8 mouse cellular contexts compared by ENCODE assay signal in genomic region chr7:100493117-100493483, GRCm38 (mm10). TPM values are rescaled to one million over a fixed set of nuclear protein-coding genes. Genes with fewer than 3 reads are reported as not detected.
A peak's percentile ranks its signal among the peaks of the same experiment; 100 is the strongest.
DNase-seq lines count a peak whose midpoint lies in the region; ATAC-seq and TF ChIP-seq lines count a peak whose summit lies in the region.

Gene Ucp2 (plus strand): TSS chr7:100493337.

- TF ChIP-seq POLR2A in myocyte (IDR thresholded peaks at IDR 0.05; ENCODE audit: insufficient read length, low read depth): peak; percentile 95

- peak; percentile 71 for ATAC-seq in heart, embryonic 15.5 days (replicated peaks; ENCODE audit: insufficient number of reproducible peaks, insufficient read depth, low FRiP score, low read depth)
- peak; percentile 86 for ATAC-seq in liver, embryonic 12.5 days
- ATAC-seq in stomach, embryonic 14.5 days (ENCODE audit: insufficient number of reproducible peaks, insufficient read depth, low FRiP score, low read depth): peak; percentile 74

- H3K27ac ChIP-seq in heart, embryonic 15.5 days: peak within 1 kb of the TSS; percentile 77
- H3K27ac ChIP-seq in liver, embryonic 12.5 days: peak within 1 kb of the TSS; percentile 91
- H3K27ac ChIP-seq in stomach, embryonic 14.5 days (ENCODE audit: low read length): peak within 1 kb of the TSS; percentile 71

- peak within 1 kb of the TSS; percentile 68 for H3K4me3 ChIP-seq in erythroblast, embryonic 14.5 days (replicated peaks)
- H3K4me3 ChIP-seq in heart, embryonic 15.5 days: peak within 1 kb of the TSS; percentile 54
- peak within 1 kb of the TSS; percentile 82 for H3K4me3 ChIP-seq in liver, embryonic 12.5 days
- peak within 1 kb of the TSS; percentile 38 for H3K4me3 ChIP-seq in myocyte
- H3K4me3 ChIP-seq in stomach, embryonic 14.5 days (ENCODE audit: low read depth, low read length): peak within 1 kb of the TSS; percentile 52

- 2% methylated on average over 27 of the region's 27 CpGs for WGBS in heart, embryonic 15.5 days
- under 1% methylated on average over 27 of the region's 27 CpGs for WGBS in liver, embryonic 12.5 days (ENCODE audit: insufficient replicate concordance)
- WGBS in stomach, embryonic 14.5 days: under 1% methylated on average over 27 of the region's 27 CpGs

- peak within 1 kb of the TSS; percentile 38 for H3ac ChIP-seq in myocyte (ENCODE audit: control insufficient read depth, insufficient read length)

- peaks cover 63% of the 10 kb centered on the region for H3K4me1 ChIP-seq in erythroblast, embryonic 14.5 days (ENCODE audit: control insufficient read depth)
- H3K4me1 ChIP-seq in heart, embryonic 15.5 days (replicated peaks): peaks cover 49% of the 10 kb centered on the region
- peaks cover 54% of the 10 kb centered on the region for H3K4me1 ChIP-seq in liver, embryonic 12.5 days
- H3K4me1 ChIP-seq in stomach, embryonic 14.5 days (ENCODE audit: control insufficient read depth, insufficient read depth, low read length): peaks cover 32% of the 10 kb centered on the region

- H3K9ac ChIP-seq in heart, embryonic 15.5 days: peak within 1 kb of the TSS; percentile 61
- H3K9ac ChIP-seq in liver, embryonic 12.5 days: peak within 1 kb of the TSS; percentile 95
- H3K9ac ChIP-seq in stomach, embryonic 14.5 days (replicated peaks; ENCODE audit: low read depth, low read length): peak within 1 kb of the TSS; percentile 39

- H3K36me3 ChIP-seq in erythroblast, embryonic 14.5 days (ENCODE audit: control insufficient read depth): peaks cover 54% of the 10 kb centered on the region
- H3K36me3 ChIP-seq in heart, embryonic 15.5 days: peaks cover 14% of the 10 kb centered on the region
- H3K36me3 ChIP-seq in liver, embryonic 12.5 days: peaks cover 42% of the 10 kb centered on the region
- H3K36me3 ChIP-seq in myocyte (ENCODE audit: control insufficient read depth, insufficient read depth): no peaks in the 10 kb centered on the region
- peaks cover 13% of the 10 kb centered on the region; the same call in 1 of the 2 replicates for H3K36me3 ChIP-seq in stomach, embryonic 14.5 days (ENCODE audit: control insufficient read depth, insufficient read depth, low read length)

- peak within 1 kb of the TSS; percentile 85 for H3K4me2 ChIP-seq in heart, embryonic 15.5 days
- peak within 1 kb of the TSS; percentile 94 for H3K4me2 ChIP-seq in liver, embryonic 12.5 days
- H3K4me2 ChIP-seq in myocyte (ENCODE audit: low read depth): peak within 1 kb of the TSS; percentile 92
- H3K4me2 ChIP-seq in stomach, embryonic 14.5 days (replicated peaks; ENCODE audit: low read depth, low read length): peak within 1 kb of the TSS; percentile 89

- DNase-seq in 416B (ENCODE audit: low read depth): peak; percentile 96
- peak; percentile 87 to 92 for DNase-seq in adrenal gland, adult 18-20 months (ENCODE audit: low spot score in 2 of 2)
- peak; percentile 92 for DNase-seq in kidney, postnatal 14 days

- no peaks in the 10 kb centered on the region; the same call in 1 of the 2 replicates for H3K27me3 ChIP-seq in erythroblast, embryonic 14.5 days (ENCODE audit: control insufficient read depth)
- no peaks in the 10 kb centered on the region for H3K27me3 ChIP-seq in heart, embryonic 15.5 days
- no peaks in the 10 kb centered on the region for H3K27me3 ChIP-seq in liver, embryonic 12.5 days (replicated peaks)
- no peaks in the 10 kb centered on the region for H3K27me3 ChIP-seq in myocyte (ENCODE audit: control insufficient read depth, insufficient read depth, insufficient read length)
- no peaks in the 10 kb centered on the region for H3K27me3 ChIP-seq in stomach, embryonic 14.5 days (ENCODE audit: control insufficient read depth, insufficient read depth, low read length)

- H3K79me2 ChIP-seq in myocyte (ENCODE audit: control insufficient read depth, insufficient read depth): no peaks in the 10 kb centered on the region

- H3K9me3 ChIP-seq in erythroblast, embryonic 14.5 days (ENCODE audit: control insufficient read depth, low read length): no peaks in the 10 kb centered on the region
- H3K9me3 ChIP-seq in heart, embryonic 15.5 days (replicated peaks): no peaks in the 10 kb centered on the region
- no peaks in the 10 kb centered on the region for H3K9me3 ChIP-seq in liver, embryonic 12.5 days (replicated peaks)
- no peaks in the 10 kb centered on the region for H3K9me3 ChIP-seq in stomach, embryonic 14.5 days (ENCODE audit: control insufficient read depth, low read depth, low read length)

TF ChIP-seq in myocyte, 11 proteins besides CTCF, POLR2A, EP300 and RAD21:
- TF ChIP-seq TCF12 (IDR thresholded peaks at IDR 0.05; ENCODE audit: insufficient read depth, poor library complexity, severe bottlenecking) (no peak), SRF (IDR thresholded peaks at IDR 0.05; ENCODE audit: control insufficient read depth, insufficient read length, low read depth) (no peak), REST (IDR thresholded peaks at IDR 0.05; ENCODE audit: insufficient read depth, insufficient read length) (no peak), TCF3 (IDR thresholded peaks at IDR 0.05; ENCODE audit: insufficient read length, low read depth) (no peak), CEBPB (IDR thresholded peaks at IDR 0.05; ENCODE audit: insufficient read depth, poor library complexity, severe bottlenecking) (no peak), MAX (IDR thresholded peaks at IDR 0.05; ENCODE audit: low read depth) (no peak), USF1 (IDR thresholded peaks at IDR 0.05; ENCODE audit: low read depth) (no peak), MYOG (IDR thresholded peaks at IDR 0.05; ENCODE audit: control insufficient read depth in 1 of 3, insufficient read depth in 1 of 3, insufficient read length in 2 of 3, low read depth in 2 of 3) (peak in 1 of 3 experiments; percentile 11), MYOD1 (IDR thresholded peaks at IDR 0.05; ENCODE audit: control insufficient read depth in 1 of 3, insufficient read length in 2 of 3, low read depth in 2 of 3) (peak in 1 of 3 experiments; percentile 38), POLR2AphosphoS2 (IDR thresholded peaks at IDR 0.05; ENCODE audit: insufficient read length, low read depth) (peak; percentile 92)

RNA-seq across cellular contexts. Expression of gene Ucp2, which starts in this region (rescaled TPM):
- total RNA-seq in adrenal gland, adult 18-20 months (2021): 100 to 1,000 TPM; 218 to 286 TPM
- 595 and 629 TPM in 2 replicates for polyA plus RNA-seq in erythroblast, embryonic 14.5 days (2012)
- 109 and 179 TPM in 2 replicates for polyA plus RNA-seq in heart, embryonic 15.5 days (2015; fragmentation: Nextera tagmentation; extraction: Ambion mirVana)
- 814 and 842 TPM in 2 replicates for polyA plus RNA-seq in liver, embryonic 12.5 days (2016; fragmentation: Nextera tagmentation; extraction: Ambion mirVana)
- 387 TPM for polyA plus RNA-seq in myocyte (2012; fragmentation: generic; extraction: Trizol)
- 208 TPM in 2 replicates for polyA plus RNA-seq in stomach, embryonic 14.5 days (2014; fragmentation: Nextera tagmentation; extraction: Ambion mirVana)

Comparison
In these comparisons a context has a peak if more than half of its experiments do, and no peak if none do; other contexts are left out.
1. Peak in every context shown above with its lines: DNase-seq, ATAC-seq, H3K4me3 ChIP-seq and H3K27ac ChIP-seq.
2. H3K9ac ChIP-seq: peak in every context shown above with its lines; median percentile 95 in liver, embryonic 12.5 days; 61 in heart, embryonic 15.5 days; 39 in stomach, embryonic 14.5 days.